Mouse (Mus musculus) forelimb bud, embryonic 11.5 days (tissue): ENCODE data around the gene Dgkh.
"Not testable (repeated sequence)": the region's sequence is repeated elsewhere in the genome, so short reads cannot be mapped to it uniquely, and the experiment has no call there.

Experiments used
- DNase-seq: peaks from one replicate; pipeline ENCODE4 v3.0.0-alpha.2; 2012; ENCODE audit warnings: low read depth, low spot score

Gene Dgkh

DNA sequence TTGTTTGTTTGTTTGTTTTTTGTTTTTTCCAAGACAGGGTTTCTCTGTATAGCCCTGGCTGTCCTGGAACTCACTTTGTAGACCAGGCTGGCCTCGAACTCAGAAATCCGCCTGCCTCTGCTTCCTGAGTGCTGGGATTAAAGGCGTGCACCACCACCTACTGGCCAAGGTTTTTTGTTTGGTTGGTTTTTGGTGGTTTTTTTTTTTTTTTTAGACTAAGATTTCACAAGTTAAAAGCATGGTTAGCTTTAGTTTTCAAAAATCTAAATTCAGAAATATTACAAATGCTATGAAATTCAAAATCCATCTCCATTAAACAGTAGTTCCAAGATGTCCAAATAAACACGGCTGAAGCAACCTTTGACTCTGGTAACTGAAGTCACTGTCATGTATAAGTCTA is 8.9 kb downstream of the Dgkh start:
- not testable (repeated sequence) for DNase-seq

DNA sequence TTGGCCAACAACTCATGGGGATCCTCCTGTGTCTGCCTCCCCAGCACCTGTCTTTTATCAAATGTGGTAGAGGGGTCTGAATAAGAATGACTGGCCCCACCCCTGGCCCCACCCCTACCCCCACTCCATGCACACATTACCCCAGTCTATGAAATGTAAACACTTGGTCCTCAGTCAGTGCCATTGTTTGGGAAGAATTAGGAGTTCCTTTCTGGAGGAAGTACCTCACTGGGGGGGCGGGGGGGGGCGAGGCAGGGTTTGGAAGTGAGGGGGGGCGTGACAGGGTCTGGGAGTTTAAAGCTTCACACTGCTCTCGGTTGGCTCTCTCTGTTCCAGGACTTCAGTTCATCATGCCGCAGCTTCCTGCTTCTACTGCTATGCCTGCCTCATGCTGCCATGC is 10.5 kb downstream of the Dgkh start:
- DNase-seq = no peak

DNA sequence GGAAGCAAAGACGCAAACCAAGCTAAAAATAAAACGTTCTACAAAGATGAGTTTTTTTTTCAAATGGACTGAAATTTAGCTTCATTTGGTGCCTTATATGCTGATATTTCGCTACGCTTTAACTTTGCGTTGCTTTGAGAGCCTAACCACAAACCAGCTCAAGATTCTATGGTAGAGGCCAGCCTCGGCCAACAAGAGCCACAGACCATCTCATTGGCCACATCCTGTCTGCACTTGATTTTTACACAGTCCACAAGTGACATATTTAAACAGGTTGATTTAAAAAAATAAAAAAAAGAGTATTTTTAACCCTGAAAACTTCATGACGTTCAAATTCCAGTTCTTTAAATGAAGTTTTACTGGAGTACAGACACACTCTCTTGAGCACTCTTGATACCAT is 16.5 kb downstream of the Dgkh start:
- DNase-seq = no peak

DNA sequence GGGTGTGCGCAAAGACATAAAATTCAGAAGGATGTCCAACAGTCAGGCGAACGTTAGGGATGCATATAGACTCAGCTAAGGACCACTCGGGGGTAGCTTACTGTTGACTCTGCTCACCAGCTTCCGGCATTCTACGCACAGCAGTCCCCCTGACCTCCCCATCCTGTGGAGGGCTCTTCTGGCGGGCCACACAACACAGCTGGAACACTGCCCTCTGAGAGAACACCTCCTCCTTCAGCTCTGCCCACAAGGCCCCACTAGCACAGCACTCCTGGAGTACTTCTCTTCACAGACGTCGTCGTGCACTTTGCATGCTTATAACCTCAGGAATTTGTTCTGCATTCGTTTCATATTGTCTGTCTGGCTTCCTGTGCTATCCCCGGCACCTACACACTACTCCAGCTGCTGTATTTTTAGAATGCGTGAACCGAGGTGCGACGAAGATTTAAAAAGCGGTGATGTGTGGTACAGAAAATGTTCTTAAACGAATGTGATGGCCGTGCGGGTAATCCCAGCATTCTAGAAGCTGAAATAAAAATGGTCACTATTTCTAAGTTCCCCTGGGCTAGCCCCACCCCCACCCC is 19.9 kb downstream of the Dgkh start:
- no peak for DNase-seq

DNA sequence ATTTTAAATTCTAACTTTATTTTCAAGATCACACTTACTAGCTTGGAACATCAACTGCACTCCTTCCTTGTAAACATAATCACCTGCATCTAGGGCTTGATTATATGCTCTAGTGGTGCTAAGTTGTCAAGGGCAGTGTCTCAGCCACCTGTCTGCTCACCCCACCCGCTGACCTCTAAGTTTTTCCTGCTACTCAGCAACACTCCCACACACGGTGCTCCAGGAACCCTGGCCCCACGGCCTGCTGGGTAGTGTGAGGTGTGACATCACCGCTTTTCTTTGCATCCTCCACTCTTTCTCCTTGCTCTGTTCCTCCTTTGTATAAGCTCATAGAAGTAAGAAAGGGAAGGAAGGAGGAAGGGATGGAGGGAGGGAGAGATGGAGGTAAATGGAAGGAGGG is 21.9 kb downstream of the Dgkh start:
- DNase-seq = no peak

DNA sequence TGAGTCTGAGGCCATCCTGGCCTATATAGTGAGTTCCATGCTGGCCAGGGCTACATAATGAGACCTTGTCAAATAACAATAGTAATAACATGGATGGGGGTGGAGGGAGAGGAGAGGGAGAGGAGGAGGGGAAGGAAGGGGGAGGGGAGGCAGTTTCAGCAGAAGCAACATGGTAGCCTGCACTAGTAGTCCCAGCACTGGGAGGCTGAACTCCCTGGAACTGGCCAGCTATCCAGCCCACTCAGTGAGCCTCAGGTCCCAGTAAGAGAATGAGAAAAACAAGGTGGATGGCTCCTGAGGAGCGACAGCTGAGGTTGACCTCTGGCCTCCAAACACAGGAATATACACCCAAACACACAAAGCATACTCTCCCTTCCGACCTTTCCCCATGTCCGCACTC is 27.0 kb downstream of the Dgkh start:
- no peak for DNase-seq

DNA sequence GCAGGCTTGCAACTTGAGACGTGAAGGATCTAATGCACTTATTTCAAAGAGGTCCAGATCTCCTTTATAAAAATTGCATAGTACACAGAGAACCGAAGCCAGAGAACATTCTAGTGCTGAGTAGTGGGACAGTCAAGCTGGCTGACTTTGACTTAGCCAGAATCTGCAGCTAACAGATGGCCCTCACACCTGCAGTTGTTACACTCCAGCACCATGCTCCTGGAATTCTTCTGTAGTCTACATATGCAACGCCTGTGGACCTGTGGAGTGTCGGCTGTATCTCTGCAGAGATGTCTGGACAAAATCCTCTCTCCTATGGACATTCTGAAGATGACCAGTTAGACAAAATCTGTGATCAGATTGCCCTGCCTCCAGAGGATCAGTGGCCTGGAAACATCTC is 28.6 kb downstream of the Dgkh start:
- no peak for DNase-seq

DNA sequence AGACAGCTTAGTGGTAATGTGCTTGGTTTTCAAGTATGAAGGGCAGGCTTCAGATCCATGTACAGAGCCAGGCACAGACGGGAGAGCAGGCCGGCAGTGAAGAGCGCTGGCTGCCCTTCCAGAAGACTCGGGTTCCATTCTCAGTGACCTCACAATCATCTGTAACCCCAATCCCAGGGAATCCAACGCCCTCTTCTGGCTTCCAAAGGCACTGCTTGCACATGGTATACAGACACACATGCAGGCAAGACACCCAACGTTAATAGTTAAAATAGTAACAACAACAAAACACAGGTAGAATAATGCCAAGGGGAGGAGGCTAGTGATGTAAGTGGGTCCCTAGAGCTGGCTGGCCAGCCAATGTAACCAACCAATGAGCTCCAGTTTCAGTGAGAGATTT is 29.2 kb downstream of the Dgkh start:
- no peak for DNase-seq

DNA sequence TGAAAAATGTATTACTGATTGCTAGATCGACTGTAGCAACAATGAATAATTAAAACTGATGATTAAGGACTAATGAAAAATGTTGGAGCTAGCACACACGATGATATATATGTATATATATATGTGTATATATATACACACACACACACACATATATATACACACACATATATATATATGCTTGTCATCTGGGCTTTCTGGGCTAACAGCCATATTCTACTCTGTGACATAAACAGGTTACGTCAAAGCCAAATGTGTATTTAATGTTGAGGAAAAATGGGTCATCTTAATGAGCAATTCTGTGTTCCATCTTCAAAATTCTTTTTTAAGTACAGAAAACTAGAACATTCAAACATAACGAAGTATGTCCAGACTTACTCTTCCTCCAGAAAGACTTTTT is 30.5 kb downstream of the Dgkh start:
- no peak for DNase-seq

DNA sequence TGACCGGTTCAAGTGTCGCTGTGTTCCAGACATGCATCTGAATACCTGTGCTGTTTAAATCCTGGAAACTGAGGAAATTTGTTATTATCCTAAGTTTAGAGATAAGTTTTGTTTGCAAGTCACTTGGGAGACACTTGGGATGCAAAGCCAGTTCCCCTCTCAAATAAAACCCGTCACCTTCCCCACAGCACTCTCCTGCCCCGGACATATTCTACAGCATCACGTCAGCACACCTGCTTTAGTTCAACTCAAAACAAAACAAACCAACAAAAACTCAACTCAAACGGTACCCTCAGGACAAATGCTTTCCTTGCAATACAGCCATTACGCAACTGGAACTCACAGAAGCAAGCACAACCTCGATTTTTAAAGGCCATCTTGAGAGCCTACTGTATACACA is 31.1 kb downstream of the Dgkh start:
- no peak for DNase-seq

DNA sequence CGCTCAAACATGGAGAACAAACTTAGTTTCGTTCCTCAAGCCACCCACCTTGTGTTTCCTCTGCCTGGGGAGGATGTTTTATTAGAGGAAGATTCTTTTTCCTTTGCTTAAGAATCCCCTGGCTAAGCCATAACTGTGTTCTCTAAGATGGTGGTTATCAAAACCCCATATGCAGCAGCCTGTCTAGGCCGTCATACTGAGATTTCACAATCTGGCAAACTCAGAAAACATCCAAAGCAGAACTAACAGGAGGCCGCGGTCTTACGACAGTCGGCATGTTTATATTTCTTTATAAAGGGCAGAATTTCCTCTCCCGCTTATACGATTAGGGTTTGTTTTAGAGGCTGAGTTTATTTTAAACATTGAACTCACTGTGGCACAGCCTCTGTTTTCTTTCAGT is 31.5 kb downstream of the Dgkh start:
- no peak for DNase-seq

DNA sequence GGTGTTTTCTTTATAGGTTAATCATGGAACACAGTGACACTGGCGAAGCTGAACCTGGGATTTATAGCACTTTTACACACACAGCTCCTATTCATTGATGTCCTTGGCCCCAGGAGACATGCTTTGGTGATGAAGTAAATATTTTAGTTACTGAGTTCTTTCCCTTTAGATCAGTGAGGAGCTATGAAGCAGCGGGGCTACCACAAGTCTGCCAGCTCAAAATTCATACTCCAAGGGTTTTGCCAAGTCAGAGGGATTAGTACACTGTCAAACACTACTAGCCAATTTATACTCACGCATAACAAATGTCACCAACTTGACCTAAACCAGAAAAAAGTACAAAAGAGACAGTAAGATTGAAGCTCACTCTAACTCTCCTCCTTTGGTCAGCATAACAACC is 32.9 kb downstream of the Dgkh start:
- DNase-seq = no peak

DNA sequence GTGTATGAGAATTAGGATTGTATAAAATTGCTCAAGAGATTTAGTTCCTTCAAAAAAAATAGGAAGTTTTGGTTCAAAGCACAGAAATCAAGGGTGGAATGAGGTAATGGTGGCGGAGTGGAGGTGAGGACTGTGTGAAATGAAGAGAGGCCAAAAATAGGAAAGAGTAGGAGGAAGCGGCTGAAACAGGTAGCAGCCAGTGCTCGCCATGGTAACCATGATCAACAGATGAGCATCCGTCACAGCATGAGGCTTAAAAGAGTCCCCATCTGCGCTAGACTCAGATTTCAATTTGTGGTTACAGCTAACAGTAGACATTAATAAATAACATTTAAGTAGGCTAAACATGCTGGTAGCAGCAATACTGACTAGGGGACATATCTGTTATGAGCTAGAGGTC is 33.4 kb downstream of the Dgkh start:
- DNase-seq = no peak

DNA sequence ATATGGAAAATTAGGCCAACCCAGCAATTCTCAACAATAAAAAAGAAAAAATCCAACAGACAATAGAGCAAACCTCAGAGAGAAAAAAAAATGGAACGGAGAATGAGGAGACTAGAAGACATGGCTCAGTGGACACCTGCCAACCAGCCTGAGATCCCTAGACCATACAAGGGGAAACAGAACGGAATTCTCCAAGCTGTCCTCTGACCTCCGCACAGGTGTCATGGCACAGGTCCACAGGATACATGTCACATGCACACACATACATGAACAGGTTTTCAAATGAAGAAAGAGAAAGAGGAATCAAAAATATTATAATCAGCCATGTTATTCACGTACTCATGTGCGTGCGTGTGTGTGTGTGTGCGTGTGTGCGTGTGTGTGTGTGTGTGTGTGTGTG is 38.5 kb downstream of the Dgkh start:
- no peak for DNase-seq

DNA sequence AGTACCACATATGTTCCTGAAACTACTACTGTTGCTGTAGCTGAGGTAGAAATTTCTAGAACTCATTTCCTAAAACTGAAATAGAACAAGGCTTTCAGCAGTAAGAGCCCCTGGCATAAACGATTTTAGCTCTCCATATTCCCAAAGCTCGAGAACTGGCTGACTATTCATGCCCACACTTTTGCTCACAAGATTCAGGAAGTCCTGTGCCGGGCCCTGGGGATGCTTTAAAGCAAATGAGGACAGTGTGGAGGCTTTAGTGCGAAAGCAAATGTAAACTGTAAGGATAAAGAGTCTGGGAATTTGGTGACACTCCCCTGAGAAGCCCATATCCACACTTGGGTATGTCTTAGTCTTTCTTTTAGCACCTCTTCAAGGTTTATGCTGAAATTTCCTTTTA is 40.0 kb downstream of the Dgkh start:
- no peak for DNase-seq

DNA sequence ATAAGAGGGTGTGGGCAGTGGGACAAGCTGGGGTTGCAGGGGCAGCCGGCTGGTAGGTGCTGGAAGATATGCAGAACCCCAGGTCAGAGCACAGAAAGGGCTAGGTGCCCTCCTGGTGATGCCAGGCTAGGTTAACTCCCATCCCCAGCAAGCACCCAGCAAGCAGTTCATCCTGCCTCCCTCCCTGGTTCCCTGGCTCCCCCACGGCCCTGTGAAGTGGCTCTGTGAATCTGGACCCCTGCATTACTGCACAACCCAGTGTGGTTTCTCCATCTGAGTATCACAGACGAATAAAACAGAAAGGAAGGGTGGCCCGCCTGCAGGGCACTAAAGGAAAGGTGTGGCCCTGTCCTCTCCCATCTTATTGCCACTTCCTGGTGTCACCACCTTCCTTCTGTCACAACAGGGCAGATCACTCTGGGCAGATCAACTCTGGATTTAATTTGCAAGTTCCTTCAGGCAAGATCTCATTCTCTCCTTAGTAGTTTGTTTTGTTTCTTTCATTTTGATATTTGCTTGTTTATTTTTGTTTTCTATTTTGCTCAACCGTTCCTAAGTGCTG is 40.6 kb downstream of the Dgkh start:
- no peak for DNase-seq

DNA sequence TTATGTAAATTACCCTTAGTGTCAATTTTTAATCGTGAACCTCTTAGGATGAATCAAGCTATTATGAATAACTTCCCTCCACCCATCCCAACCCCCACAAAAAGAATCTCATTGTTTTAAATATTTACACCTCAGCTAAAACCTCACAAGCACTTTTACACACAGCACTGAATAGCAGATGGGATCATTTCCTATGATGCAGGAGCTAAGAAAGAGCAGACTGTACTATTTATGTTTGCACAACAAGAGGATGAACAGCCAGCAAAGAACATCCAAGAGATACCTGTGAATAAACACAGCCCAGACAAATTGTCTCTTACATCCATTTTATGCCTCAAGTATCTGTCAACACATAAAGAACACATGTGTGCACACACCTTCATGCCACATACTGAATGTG is 41.7 kb downstream of the Dgkh start:
- DNase-seq = no peak

DNA sequence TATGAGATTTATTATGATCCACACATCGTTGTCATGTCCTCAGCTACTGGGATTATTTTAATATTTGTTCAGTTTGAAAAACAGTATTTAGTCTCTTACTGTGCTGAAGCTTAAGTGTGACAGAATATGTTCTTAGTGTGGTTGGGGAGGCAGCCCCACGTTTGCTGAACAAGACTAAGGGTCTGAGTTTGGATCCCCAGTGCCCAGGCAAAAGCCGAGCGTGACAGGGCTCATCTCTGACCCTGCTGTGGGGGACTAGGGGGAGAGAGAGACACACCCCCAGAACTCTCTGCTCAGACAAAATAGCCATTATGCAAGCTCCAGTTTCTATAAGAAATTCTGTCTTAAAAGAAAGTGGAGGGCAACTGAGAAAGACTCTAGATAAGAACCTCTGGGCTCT is 42.2 kb downstream of the Dgkh start:
- no peak for DNase-seq

DNA sequence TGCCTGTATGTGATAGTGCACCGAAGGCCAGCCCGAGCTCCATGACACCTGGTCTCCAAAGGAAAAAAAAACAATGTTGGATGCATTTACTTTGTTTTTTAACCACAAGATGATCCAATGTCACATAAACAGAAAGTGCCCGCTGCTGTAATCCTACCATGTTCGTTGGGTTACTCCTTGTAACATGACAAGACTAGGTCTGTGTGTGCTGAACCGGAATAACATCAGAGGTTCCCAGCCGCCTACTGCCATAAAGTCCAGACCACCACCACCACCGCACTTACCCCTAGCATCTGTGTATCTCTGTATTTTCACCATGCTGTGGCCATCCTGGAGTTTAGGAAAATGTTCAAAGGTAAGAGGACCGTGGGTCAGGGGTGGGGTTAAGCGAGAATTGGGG is 42.6 kb downstream of the Dgkh start:
- no peak for DNase-seq

DNA sequence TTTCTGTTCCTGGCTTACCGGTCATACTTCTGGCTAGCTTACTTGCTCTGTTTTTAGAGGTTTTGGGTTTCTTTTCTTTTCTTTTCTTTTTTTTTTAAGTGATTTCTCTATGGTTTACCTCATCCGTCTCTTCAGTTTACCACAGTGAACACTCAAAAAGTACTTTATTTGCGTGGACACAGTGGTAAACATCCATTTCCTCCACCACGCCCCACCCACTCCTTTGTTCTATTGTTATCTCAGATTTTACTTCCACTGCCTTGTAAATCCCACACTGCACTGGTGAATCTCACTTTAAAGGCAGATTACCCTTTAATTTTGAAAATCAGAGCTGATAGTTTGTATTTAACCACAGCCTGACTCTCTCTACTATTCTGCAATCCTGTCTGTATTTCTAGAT is 44.9 kb downstream of the Dgkh start:
- no peak for DNase-seq

DNA sequence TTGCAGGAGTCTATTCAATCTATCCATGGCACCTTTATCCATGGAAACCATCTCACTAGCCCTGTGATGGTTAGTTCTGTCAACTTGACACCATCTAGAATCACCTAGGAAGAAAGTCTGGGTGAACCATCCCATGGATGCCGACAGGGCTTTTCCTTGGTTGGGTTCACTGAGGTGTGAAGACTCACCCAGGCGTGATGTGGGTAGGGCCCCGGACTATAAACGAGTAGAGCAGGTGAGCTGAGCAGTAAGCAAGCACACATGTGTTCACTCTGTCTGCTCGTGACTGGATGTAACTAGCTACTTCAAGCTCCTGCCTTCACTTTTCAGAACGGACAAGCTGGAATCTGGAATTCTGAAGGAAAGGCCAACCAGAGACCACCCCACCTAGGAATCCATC is 45.9 kb downstream of the Dgkh start:
- DNase-seq = no peak

DNA sequence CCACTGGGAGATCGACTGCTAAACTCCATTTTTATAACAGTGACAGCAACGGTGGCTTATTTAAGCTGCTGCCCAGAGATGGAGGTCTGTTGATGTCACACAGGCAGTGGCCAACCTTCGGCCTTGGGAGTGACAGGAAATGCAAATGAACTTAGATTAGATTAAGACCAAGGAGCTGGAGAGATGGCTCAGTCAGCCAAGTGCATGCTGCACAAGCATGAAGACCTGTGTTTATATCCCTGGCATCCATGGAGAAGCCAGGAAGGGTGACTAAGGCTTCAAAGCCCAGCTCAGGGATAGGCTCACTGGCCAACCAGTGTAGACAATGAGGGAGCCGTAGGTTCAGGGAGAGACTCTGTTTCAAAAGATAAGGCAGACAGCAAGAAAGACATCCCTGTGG is 48.4 kb downstream of the Dgkh start:
- no peak for DNase-seq

DNA sequence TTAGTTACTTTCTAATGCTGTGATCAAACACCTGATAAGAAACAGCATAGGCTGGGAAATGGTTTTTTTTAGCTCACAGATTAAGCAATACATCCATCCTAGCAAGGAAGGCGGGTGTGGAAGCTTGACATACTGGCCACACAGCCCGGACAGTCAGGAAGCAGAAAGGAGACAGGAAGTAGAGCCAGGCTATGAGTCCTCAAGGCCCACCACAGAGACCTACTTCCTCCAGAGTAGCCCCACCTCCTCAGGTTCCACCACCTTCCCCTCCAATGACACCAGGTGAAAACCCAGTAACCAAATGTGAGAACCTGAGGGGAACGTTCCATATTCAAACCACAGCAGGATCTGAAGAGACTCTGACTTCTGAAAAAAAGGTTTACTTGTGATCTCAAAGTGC is 53.6 kb downstream of the Dgkh start:
- DNase-seq = no peak

DNA sequence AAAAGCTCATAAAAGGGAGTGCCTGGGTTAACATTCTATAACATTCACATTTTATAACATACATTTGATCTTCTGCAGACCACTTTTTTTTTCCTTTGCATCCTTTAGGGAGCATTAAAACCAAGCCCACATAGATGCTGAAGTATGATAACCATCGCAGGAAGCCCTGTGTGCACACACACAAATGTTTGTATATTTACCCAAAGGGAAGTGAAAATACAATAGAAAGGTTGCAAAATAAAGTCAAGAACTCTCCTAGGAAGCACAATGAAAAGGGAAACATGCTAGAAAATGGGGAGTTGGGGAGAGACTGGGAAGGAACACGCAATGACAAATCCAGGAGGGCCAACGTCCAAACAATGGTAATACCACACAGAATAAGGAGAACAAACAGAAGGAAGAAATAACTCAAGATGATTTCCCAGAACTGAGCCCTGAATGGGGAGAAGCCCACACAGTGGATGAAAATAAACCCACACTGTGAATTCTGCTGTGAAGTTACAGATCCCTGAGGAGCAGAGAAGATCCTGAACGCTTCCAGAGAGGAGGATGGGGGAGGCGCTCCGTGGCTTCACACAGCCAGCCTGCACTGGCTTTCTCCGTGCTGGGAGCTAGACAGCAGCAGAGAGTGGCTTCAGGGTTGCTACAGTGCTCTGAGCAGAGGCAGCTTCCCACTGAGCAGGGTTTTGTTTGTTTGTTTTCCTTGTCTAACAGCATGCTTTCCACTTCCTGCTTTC is 54.6 kb downstream of the Dgkh start:
- DNase-seq = no peak
